Mouse (Mus musculus) forebrain, postnatal 0 days (tissue): ENCODE data around the gene Dock10. TPM values are rescaled to one million over a fixed set of nuclear protein-coding genes. Genes with fewer than 3 reads are reported as not detected.

Experiments
- ATAC-seq: fragments of 200-750 bp; cut with Nextera tagmentation; 2 replicates; pipeline ENCODE4 v1.8.0; 2017; ENCODE audit warnings: mild to moderate bottlenecking, moderate library complexity
- DNase-seq: peaks from one replicate; pipeline ENCODE4 v3.0.0-alpha.2; 2015
- H3K27ac ChIP-seq: fragments of 300-500 bp; sonication (generic); 2 replicates; pipeline ENCODE4 v1.5.1; 2014; ENCODE audit warnings: low read depth, mild to moderate bottlenecking, antibody characterized with exemption, low read length, moderate library complexity, mixed read lengths
- H3K27me3 ChIP-seq: fragments of 300-500 bp; sonication (generic); 2 replicates; pipeline ENCODE4 v1.6.1; 2014; ENCODE audit warnings: mild to moderate bottlenecking, low read length, mixed read lengths; ENCODE audit not compliant: insufficient read depth
- H3K36me3 ChIP-seq: fragments of 300-500 bp; sonication (generic); 2 replicates; pipeline ENCODE4 v1.6.1; 2014; ENCODE audit warnings: mild to moderate bottlenecking, moderate library complexity; ENCODE audit not compliant: insufficient read depth
- H3K4me1 ChIP-seq: fragments of 300-500 bp; sonication (generic); 2 replicates; pipeline ENCODE4 v1.6.1; 2014; ENCODE audit warnings: antibody characterized with exemption; ENCODE audit not compliant: insufficient read depth
- H3K4me2 ChIP-seq: fragments of 300-500 bp; sonication (generic); 2 replicates; pipeline ENCODE4 v1.6.1; 2014; ENCODE audit warnings: low read depth, mild to moderate bottlenecking, moderate library complexity
- H3K4me3 ChIP-seq: fragments of 300-500 bp; sonication (generic); 2 replicates; pipeline ENCODE4 v1.5.1; 2014; ENCODE audit warnings: low read depth, low read length, mixed read lengths
- H3K9ac ChIP-seq: fragments of 300-500 bp; sonication (generic); 2 replicates; pipeline ENCODE4 v1.6.1; 2014; ENCODE audit warnings: mild to moderate bottlenecking
- H3K9me3 ChIP-seq: fragments of 300-500 bp; sonication (generic); 2 replicates; pipeline ENCODE4 v1.6.1; 2016; ENCODE audit warnings: low read length
- CTCF ChIP-seq: sonication (generic); IDR thresholded peaks from 2 replicates; pipeline ENCODE4 v1.5.1; 2016; ENCODE audit warnings: antibody characterized with exemption, control low read depth, low read depth
- WGBS: fragments of 180-500 bp; shearing (Covaris S2); extraction: QIAGEN DNeasy Blood & Tissue Kit; methylation state at CpG from one replicate; pipeline ENCODE4 v1.1.7; 2014; 5-methylcytosine and 5-hydroxymethylcytosine counted together
- polyA plus RNA-seq: library from polyadenylated mRNA; unstranded; fragments of >200 nt; fragmentation: Nextera tagmentation; extraction: Ambion mirVana; gene quantifications from 2 replicates; pipeline ENCODE4 v1.2.1, GENCODE M21; 2015
- total RNA-seq: library from RNA; depleted of rRNA; stranded (reverse); fragments of >200 nt; gene quantifications from 2 replicates; pipeline ENCODE4 v1.2.3, GENCODE M21; 2014

Dock10 gene
- total and polyA plus RNA-seq, 2 experiments from 2014 or later, result 2.3 to 14.0 TPM

- 64% methylated on average over 5 of the region's 5 CpGs for WGBS
- Histone ChIP-seq H3K36me3 (no peaks in the 10 kb centered on the region), H3K27me3 (no peaks in the 10 kb centered on the region), H3K4me3 (no peak overlapping the region), H3K27ac (no peak overlapping the region), H3K9me3 (no peaks in the 10 kb centered on the region), H3K4me2 (no peak overlapping the region), H3K9ac (no peak overlapping the region), H3K4me1 (no peaks in the 10 kb centered on the region)
- no peak; the same call in 1 of the 2 replicates for ATAC-seq
- peak; percentile 26 for DNase-seq
- TF ChIP-seq CTCF, result no peak
Observed at GRCm38 (mm10) chr1:80583281-80583680, 175.0 kb downstream of the Dock10 start.

- WGBS, result 70% methylated on average over 3 of the region's 3 CpGs
- H3K4me1 ChIP-seq, result no peaks in the 10 kb centered on the region
- no peak overlapping the region for H3K27ac ChIP-seq
- no peak overlapping the region for H3K4me3 ChIP-seq
- TF ChIP-seq CTCF, result no peak
- no peaks in the 10 kb centered on the region for H3K27me3 ChIP-seq
- H3K36me3 ChIP-seq, result no peaks in the 10 kb centered on the region
- no peak overlapping the region for H3K9ac ChIP-seq
- DNase-seq (peak; percentile 19), ATAC-seq (peak; percentile 45)
- H3K4me2 ChIP-seq, result no peak overlapping the region
- H3K9me3 ChIP-seq, result no peaks in the 10 kb centered on the region
Observed at GRCm38 (mm10) chr1:80582186-80582585, 176.1 kb downstream of the Dock10 start.

- ATAC-seq (no peak), DNase-seq (no peak)
- Histone ChIP-seq H3K4me1 (no peaks in the 10 kb centered on the region), H3K36me3 (no peaks in the 10 kb centered on the region), H3K4me2 (no peak overlapping the region), H3K9ac (no peak overlapping the region), H3K27me3 (no peaks in the 10 kb centered on the region), H3K27ac (no peak overlapping the region), H3K9me3 (no peaks in the 10 kb centered on the region), H3K4me3 (no peak overlapping the region)
- TF ChIP-seq CTCF, result 0 out of 2 replicates have a peak, but pooled peaks have one; percentile 33
- WGBS, result 91% methylated on average over 2 of the region's 2 CpGs
Observed at GRCm38 (mm10) chr1:80576898-80577297, 181.4 kb downstream of the Dock10 start.

- TF ChIP-seq CTCF, result no peak
- H3K9me3 ChIP-seq, result no peaks in the 10 kb centered on the region
- no peaks in the 10 kb centered on the region for H3K27me3 ChIP-seq
- no peak overlapping the region for H3K4me2 ChIP-seq
- ATAC-seq (no peak), DNase-seq (no peak)
- no peaks in the 10 kb centered on the region for H3K36me3 ChIP-seq
- H3K4me1 ChIP-seq, result no peaks in the 10 kb centered on the region
- no peak overlapping the region for H3K9ac ChIP-seq
- H3K27ac ChIP-seq, result no peak overlapping the region
- H3K4me3 ChIP-seq, result no peak overlapping the region
- WGBS, result 100% methylated on average over 1 of the region's 1 CpGs
Observed at GRCm38 (mm10) chr1:80556446-80556845, 201.9 kb downstream of the Dock10 start.

GRCm38 (mm10) chr1:80541522-80541921, 216.8 kb downstream of the Dock10 start:
- H3K4me3 ChIP-seq, result no peak overlapping the region
- ATAC-seq, result no peak
- H3K27me3 ChIP-seq, result no peaks in the 10 kb centered on the region
- 86% methylated on average over 3 of the region's 3 CpGs for WGBS
- H3K4me2 ChIP-seq, result no peak overlapping the region
- no peak overlapping the region for H3K9ac ChIP-seq
- no peaks in the 10 kb centered on the region for H3K36me3 ChIP-seq
- H3K27ac ChIP-seq, result no peak overlapping the region
- no peaks in the 10 kb centered on the region; the same call in 1 of the 2 replicates for H3K4me1 ChIP-seq
- no peak for DNase-seq
- TF ChIP-seq CTCF, result no peak
- no peaks in the 10 kb centered on the region for H3K9me3 ChIP-seq

- TF ChIP-seq CTCF, result peak; percentile 22; the same call in 1 of the 2 replicates
- Histone ChIP-seq H3K4me3 (no peak overlapping the region), H3K36me3 (no peaks in the 10 kb centered on the region), H3K27me3 (no peaks in the 10 kb centered on the region), H3K4me1 (0 out of 2 replicates have a peak, but pooled peaks cover 9% of the 10 kb centered on the region), H3K9me3 (no peaks in the 10 kb centered on the region), H3K9ac (no peak overlapping the region), H3K4me2 (no peak overlapping the region), H3K27ac (no peak overlapping the region)
- ATAC-seq (no peak), DNase-seq (no peak)
- 70% methylated on average over 5 of the region's 5 CpGs for WGBS
Observed at GRCm38 (mm10) chr1:80522197-80522596, 236.1 kb downstream of the Dock10 start.

GRCm38 (mm10) chr1:80520456-80520855, 237.9 kb downstream of the Dock10 start:
- H3K9ac ChIP-seq, result no peak overlapping the region
- H3K4me1 ChIP-seq, result 0 out of 2 replicates have a peak, but pooled peaks cover 9% of the 10 kb centered on the region
- TF ChIP-seq CTCF, result no peak
- no peaks in the 10 kb centered on the region for H3K27me3 ChIP-seq
- no peak overlapping the region for H3K27ac ChIP-seq
- H3K36me3 ChIP-seq, result no peaks in the 10 kb centered on the region
- no peak overlapping the region for H3K4me2 ChIP-seq
- no peaks in the 10 kb centered on the region for H3K9me3 ChIP-seq
- no peak for DNase-seq
- WGBS, result 3% methylated on average over 2 of the region's 2 CpGs
- no peak overlapping the region for H3K4me3 ChIP-seq
- peak; percentile 42; the same call in 1 of the 2 replicates for ATAC-seq
